Mouse (Mus musculus) heart, adult 2 months (tissue): Measurements from ENCODE around the gene Fblim1. TPM values are rescaled to one million over a fixed set of nuclear protein-coding genes. Genes with fewer than 3 reads are reported as not detected.
A peak's percentile ranks its signal among the peaks of the same experiment; 100 is the strongest.

Experiments used
- DNase-seq, 2 experiments: peaks; one replicate each; pipeline ENCODE4 v3.0.0; 2021
- H3K27ac ChIP-seq: fragments of 200-600 bp; 2 replicates; pipeline ENCODE4 v1.8.1; 2022
- H3K27me3 ChIP-seq: fragments of 200-500 bp; 2 replicates; pipeline ENCODE4 v1.6.1; 2012; ENCODE audit warnings: mild to moderate bottlenecking, low read length, inconsistent platforms, mixed read lengths; ENCODE audit not compliant: control insufficient read depth, insufficient read depth
- H3K36me3 ChIP-seq: fragments of 200-500 bp; 2 replicates; pipeline ENCODE4 v1.6.1; 2012; ENCODE audit warnings: low read length, inconsistent platforms; ENCODE audit not compliant: control insufficient read depth, insufficient read depth
- H3K4me1 ChIP-seq: fragments of 200-500 bp; 2 replicates; pipeline ENCODE4 v1.6.1; 2011; ENCODE audit warnings: low read length; ENCODE audit not compliant: control insufficient read depth, insufficient read depth
- H3K4me3 ChIP-seq: fragments of 200-600 bp; 2 replicates; pipeline ENCODE4 v1.8.1; 2022
- H3K79me2 ChIP-seq: fragments of 200-500 bp; replicated peaks from 2 replicates; pipeline ENCODE4 v1.6.1; 2012; ENCODE audit warnings: mild to moderate bottlenecking, inconsistent platforms, low read length, moderate library complexity, mixed read lengths; ENCODE audit not compliant: control insufficient read depth, insufficient read depth
- H3K9ac ChIP-seq: fragments of 200-500 bp; 2 replicates; pipeline ENCODE4 v1.6.1; 2012; ENCODE audit warnings: low read depth, mild to moderate bottlenecking, control low read depth, inconsistent platforms, low read length, mixed read lengths
- CTCF ChIP-seq: fragments of 200-600 bp; IDR thresholded peaks from 2 replicates; pipeline ENCODE4 v1.8.1; 2022; ENCODE audit warnings: antibody characterized with exemption, mild to moderate bottlenecking, moderate library complexity
- EP300 ChIP-seq: fragments of 200-500 bp; IDR thresholded peaks from 2 replicates; pipeline ENCODE4 v1.6.1; 2011; ENCODE audit warnings: low read depth, low read length, control low read depth; ENCODE audit not compliant: insufficient read depth
- POLR2A ChIP-seq: fragments of 200-500 bp; IDR thresholded peaks from 2 replicates; pipeline ENCODE4 v1.6.1; 2011; ENCODE audit warnings: mild to moderate bottlenecking, low read depth, low read length, control low read depth; ENCODE audit not compliant: insufficient read depth
- WGBS: fragments of 180-500 bp; shearing (Covaris S2); methylation state at CpG from one replicate; pipeline ENCODE4 v1.1.7; 2018; 5-methylcytosine and 5-hydroxymethylcytosine counted together
- intact Hi-C: fragments of 180-260 bp; cut with DNase I; formaldehyde crosslinking; loops from one replicate; pipeline ENCODE4 v1.15.1; 2025
- polyA plus RNA-seq: library from polyadenylated mRNA; depleted of rRNA; stranded (reverse); fragments of >200 nt; gene quantifications from 2 replicates; pipeline ENCODE4 v1.2.3, GENCODE M21; 2012
- total RNA-seq, 2 experiments: library from RNA; stranded (reverse); gene quantifications; 2 replicates each; pipeline ENCODE4 v1.2.3; 2021

Fblim1 gene
- total and polyA plus RNA-seq, 3 experiments, result 236 to 297 (median 263) TPM

- no peaks in the 10 kb centered on the region for H3K4me1 ChIP-seq
- DNase-seq, result no peak
- H3K4me3 ChIP-seq, result no peak overlapping the region
- intact Hi-C loops, result no loop called here
- H3K27ac ChIP-seq, result no peak overlapping the region
- H3K36me3 ChIP-seq, result no peaks in the 10 kb centered on the region
- H3K27me3 ChIP-seq, result no peaks in the 10 kb centered on the region
- TF ChIP-seq EP300 (no peak), POLR2A (no peak), CTCF (no peak)
- WGBS, result 87% methylated on average over 11 of the region's 11 CpGs
- H3K79me2 ChIP-seq, result no peaks in the 10 kb centered on the region
- H3K9ac ChIP-seq, result no peak overlapping the region
Observed at GRCm38 (mm10) chr4:141630021-141630420, 24.1 kb upstream of the Fblim1 start.

- H3K79me2 ChIP-seq, result no peaks in the 10 kb centered on the region
- H3K27ac ChIP-seq, result no peak overlapping the region; the same call in 1 of the 2 replicates
- TF ChIP-seq POLR2A (no peak), CTCF (no peak), EP300 (no peak)
- H3K27me3 ChIP-seq, result no peaks in the 10 kb centered on the region
- H3K4me1 ChIP-seq, result 0 out of 2 replicates have a peak, but pooled peaks cover 2% of the 10 kb centered on the region
- no peaks in the 10 kb centered on the region for H3K36me3 ChIP-seq
- intact Hi-C loops, result no loop called here
- no peak for DNase-seq
- WGBS, result 80% methylated on average over 14 of the region's 14 CpGs
- no peak overlapping the region for H3K4me3 ChIP-seq
- H3K9ac ChIP-seq, result no peak overlapping the region
Observed at GRCm38 (mm10) chr4:141628661-141629060, 22.8 kb upstream of the Fblim1 start.

GRCm38 (mm10) chr4:141627502-141627901 lies 21.6 kb upstream of the Fblim1 start:
- Histone ChIP-seq H3K79me2 (no peaks in the 10 kb centered on the region), H3K27ac (peak overlapping the region; percentile 52), H3K36me3 (no peaks in the 10 kb centered on the region), H3K27me3 (no peaks in the 10 kb centered on the region), H3K4me3 (no peak overlapping the region), H3K4me1 (0 out of 2 replicates have a peak, but pooled peaks cover 2% of the 10 kb centered on the region), H3K9ac (no peak overlapping the region)
- DNase-seq, result no peak
- WGBS, result 66% methylated on average over 5 of the region's 5 CpGs
- intact Hi-C loops, result no loop called here
- TF ChIP-seq EP300 (no peak), POLR2A (no peak), CTCF (no peak)

- DNase-seq, result no peak
- Histone ChIP-seq H3K4me3 (no peak overlapping the region), H3K9ac (no peak overlapping the region), H3K4me1 (0 out of 2 replicates have a peak, but pooled peaks cover 2% of the 10 kb centered on the region), H3K27ac (peak overlapping the region; percentile 1; the same call in 1 of the 2 replicates), H3K79me2 (no peaks in the 10 kb centered on the region), H3K27me3 (no peaks in the 10 kb centered on the region), H3K36me3 (no peaks in the 10 kb centered on the region)
- 89% methylated on average over 16 of the region's 16 CpGs for WGBS
- TF ChIP-seq EP300 (no peak), POLR2A (no peak), CTCF (no peak)
- intact Hi-C loops, result loop anchor here (2.0 kb wide), 1 partner anchor 15 kb away; no protein-coding TSS in a partner anchor
Observed at GRCm38 (mm10) chr4:141625774-141626550, 20.1 kb upstream of the Fblim1 start.

GRCm38 (mm10) chr4:141624983-141625773 lies 19.3 kb upstream of the Fblim1 start:
- Histone ChIP-seq H3K4me1 (0 out of 2 replicates have a peak, but pooled peaks cover 2% of the 10 kb centered on the region), H3K4me3 (no peak overlapping the region), H3K36me3 (no peaks in the 10 kb centered on the region), H3K79me2 (no peaks in the 10 kb centered on the region), H3K9ac (no peak overlapping the region), H3K27me3 (no peaks in the 10 kb centered on the region), H3K27ac (peak overlapping the region; percentile 93; the same call in 1 of the 2 replicates)
- WGBS, result 73% methylated on average over 19 of the region's 19 CpGs
- DNase-seq, result peak; percentile 48 to 58
- TF ChIP-seq POLR2A (0 out of 2 replicates have a peak, but pooled peaks have one; percentile 8), EP300 (0 out of 2 replicates have a peak, but pooled peaks have one; percentile 59), CTCF (peak; percentile 73)
- intact Hi-C loops, result loop anchor here (2.0 kb wide), 1 partner anchor 16 kb away; no protein-coding TSS in a partner anchor
